Mouse (Mus musculus) heart, postnatal 0 days (tissue): ENCODE measurements around the gene Scube3.

ENCODE experiments used
- CTCF ChIP-seq: IDR thresholded peaks from 2 replicates; pipeline ENCODE4 v1.5.1; 2016; ENCODE audit warnings: antibody characterized with exemption, control low read depth, low read depth
- EP300 ChIP-seq: IDR thresholded peaks from 2 replicates; pipeline ENCODE4 v1.6.1; 2016; ENCODE audit warnings: antibody characterized with exemption, low read depth

DNA sequence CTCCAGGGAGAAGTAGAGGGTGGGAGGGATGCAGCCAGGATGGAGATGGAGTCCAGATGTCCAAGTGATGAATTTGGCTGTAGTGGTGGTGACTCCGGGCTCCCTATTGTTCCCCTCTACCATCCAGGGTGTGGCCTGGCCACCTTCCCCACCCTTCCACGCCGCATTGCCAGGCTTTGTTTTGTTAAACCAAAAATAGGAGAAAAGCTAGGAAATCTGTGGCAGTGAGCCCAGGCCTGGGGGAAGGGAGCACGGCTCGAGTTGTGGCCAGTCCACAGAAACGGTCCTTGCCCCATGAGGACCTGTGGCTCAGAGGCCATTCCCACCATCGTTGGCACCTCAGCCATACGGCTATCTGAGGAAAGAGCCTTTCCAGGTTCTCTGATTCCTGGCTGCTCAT lies 13.0 kb downstream of the Scube3 start:
- TF ChIP-seq CTCF (no peak), EP300 (no peak)
